Mouse (Mus musculus): ENCODE measurements at regions not wholly inside any gene's neighbourhood (a gene's known extent, or its start where the extent isn't known, plus 50 kb on each side); places are given as distances from the start of the nearest gene placed in this dataset.

DNA sequence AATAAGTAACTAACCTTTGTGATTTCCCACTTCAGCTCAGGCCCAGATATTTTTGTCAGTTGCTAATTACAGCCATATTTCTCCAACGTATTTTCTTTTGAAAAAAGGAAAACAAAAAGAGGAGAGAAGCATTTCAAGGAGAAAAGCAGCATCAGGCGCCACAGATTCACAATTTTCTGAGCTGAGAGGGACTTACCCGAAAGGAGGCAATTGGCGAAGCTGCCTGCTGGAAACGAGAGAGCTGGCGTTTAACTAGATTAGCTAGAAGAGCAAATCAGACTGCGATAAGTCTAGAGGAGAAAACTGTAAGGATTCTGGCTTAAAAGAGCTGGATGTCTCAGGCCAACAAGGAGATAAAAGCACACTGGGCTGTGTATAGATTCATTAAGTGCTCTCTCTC is 937.7 kb upstream of the Zeb2 start:
- no peak for TF ChIP-seq POLR2A (IDR thresholded peaks at IDR 0.05; ENCODE audit: borderline replicate concordance, low read depth, low read length)
- TF ChIP-seq CTCF (IDR thresholded peaks at IDR 0.05; ENCODE audit: low read depth, low read length) = no peak

All from bone marrow macrophage, adult 2 months (primary cell).